Mouse (Mus musculus) adrenal gland, adult 8-10 months (tissue): ENCODE measurements around the gene Dnm3. TPM values are rescaled to one million over a fixed set of nuclear protein-coding genes. Genes with fewer than 3 reads are reported as not detected.

Experiments used
- DNase-seq: peaks from one replicate; pipeline ENCODE4 v3.0.0; 2022
- total RNA-seq, 4 experiments: library from RNA; stranded (reverse); gene quantifications; 2 replicates each; pipeline ENCODE4 v1.2.4; 2022

The Dnm3 gene
- total RNA-seq, 4 experiments from 2014 or later = 13.8 to 48.5 (median 27.9) TPM

DNA sequence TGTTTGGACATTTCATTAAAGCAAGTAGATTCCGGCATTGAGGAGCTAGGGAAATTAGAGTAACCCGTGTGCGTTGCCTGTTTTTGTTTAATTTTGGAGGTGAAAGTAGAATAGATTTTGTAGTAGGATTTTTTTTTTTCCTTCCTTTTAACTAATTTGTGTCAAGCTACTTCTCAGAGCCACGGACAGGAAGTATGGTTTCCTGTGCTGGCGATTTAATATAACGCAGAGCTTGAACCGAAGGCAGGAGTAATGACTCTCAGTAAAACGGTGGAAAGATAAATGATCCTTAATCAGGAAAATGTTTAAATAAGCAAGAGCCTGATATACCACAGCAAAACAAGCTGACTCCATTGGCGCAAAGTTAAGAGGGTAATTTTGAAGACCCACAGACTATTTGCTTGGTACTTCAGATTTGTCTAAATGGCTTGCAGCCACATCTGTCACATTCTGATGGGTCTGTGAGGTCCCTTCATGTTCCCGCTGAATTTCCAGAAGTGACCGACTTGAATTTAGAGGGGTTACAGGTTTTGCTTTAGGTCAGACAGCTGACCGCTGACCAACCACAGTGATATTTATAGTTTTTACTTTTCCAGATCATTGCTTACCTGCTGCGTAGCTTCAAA is 459.7 kb downstream of the Dnm3 start:
- no peak for DNase-seq

DNA sequence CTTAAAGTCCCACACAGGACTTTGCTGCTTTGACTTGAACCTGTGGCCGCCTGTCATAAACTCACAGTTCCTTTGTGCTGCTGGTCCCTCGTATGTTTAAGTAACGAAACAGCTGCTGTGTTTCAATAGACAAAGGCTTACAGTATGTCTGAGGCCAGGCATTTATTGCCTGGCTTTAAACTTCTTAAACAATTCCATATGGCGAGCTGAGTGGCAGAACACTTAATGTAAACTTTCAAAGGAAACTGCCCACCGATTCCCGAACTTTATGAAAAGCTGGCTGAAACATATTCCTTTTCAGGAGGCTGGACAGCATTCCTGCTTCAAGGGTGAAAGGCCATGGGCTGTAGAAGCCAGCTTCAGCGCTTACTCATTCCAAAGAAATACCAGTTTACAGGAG is 460.9 kb downstream of the Dnm3 start:
- no peak for DNase-seq

DNA sequence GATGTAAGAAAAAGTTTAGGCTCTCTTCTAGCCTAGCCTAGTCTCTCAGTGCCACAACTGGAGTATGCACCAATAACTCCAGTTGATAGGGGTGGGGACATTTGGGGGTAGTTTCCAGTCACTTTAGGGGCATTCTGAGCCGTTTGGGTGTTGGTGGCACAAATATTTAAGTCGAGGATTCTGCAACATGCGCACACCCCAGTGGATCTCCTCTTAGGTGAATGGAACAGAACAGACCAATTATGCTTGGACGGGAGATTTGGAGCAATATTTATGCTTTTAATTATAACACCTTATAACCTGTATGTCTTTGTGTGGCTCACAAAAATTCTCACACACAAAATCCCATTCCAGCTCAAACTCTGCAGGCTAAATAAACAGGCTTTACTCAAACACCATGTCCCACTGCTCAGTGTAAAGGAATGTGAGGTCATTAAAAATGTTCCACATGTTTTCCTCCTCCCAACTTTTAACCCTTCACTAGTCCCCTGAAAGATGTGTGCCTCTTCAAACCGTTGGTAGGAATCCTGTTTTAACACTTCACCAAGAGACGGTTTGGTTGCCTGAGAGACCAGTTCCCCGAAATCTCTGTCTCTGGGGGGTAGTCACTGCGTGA is 462.5 kb downstream of the Dnm3 start:
- DNase-seq = no peak

DNA sequence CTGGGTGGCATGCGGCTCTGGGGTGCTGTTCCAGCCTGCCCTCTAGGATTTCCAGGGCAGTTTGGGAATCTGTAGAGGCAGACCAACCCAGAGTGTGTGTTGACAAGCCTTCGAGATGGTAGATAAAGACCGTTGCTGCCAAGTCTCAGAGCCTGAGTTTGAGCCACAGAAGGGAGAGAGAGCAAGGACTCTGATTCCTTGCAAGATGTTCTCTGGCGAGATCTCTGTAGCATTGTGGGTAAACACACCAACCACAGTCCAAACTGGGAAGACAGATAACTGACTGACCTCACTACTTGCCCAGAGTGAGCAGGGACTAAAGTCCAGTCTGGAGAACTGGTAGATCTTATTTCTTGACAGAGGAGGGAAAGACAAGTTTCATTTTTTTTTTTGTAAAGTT is 464.3 kb downstream of the Dnm3 start:
- DNase-seq = no peak

DNA sequence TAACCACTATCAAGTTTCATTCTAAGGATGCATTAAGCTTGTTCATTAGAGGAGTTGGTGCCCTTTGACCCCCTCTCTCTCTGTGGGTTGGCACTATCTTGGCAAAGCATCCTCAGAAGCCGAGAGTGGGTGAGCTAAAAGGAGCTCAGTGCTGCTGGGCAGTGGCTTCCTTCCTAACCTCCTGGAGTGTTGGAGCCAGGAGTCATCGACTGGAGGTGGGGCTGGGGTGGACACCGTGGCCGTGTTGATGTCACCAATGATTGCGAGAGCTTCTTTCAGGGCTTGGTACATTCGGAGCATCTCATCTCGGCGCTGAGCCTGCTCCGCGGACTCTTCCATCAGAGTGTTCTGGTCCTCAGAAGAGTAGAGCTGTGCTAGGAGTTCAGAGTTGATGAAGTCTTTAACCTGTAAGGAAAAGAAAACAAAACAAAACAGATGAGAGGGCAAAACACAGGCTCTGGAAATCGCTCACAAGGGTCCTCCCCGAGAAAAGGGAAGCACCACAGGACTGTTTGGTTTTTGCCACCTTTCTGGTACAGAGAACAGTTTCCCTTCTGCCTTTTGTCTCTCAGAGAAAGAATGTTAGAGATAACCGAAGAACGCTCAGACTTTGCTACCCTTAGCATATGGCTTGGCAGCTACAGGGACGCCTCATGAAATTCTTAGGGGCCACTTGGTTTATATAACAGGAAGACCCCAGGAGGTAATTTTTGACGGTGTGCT is 466.1 kb downstream of the Dnm3 start:
- DNase-seq = no peak

DNA sequence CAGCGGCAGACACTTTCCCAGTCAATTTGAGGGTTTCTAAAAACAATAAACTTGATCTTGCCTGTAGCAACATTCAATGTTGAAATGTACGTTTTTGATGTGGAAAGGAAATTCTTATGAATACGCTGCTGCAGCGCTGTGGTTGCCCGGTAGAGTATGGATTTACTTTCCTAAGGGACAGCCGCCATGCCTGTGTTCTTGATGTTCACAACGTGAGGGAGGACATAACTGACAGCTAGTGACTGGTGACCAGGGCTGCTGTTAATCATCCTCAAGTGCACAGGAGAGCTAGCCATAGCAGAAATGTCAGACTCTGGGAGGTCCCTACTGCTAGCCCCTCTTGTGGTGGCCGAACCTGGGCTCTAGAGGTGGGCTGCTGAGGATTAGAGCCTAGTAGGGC is 468.7 kb downstream of the Dnm3 start:
- no peak for DNase-seq

DNA sequence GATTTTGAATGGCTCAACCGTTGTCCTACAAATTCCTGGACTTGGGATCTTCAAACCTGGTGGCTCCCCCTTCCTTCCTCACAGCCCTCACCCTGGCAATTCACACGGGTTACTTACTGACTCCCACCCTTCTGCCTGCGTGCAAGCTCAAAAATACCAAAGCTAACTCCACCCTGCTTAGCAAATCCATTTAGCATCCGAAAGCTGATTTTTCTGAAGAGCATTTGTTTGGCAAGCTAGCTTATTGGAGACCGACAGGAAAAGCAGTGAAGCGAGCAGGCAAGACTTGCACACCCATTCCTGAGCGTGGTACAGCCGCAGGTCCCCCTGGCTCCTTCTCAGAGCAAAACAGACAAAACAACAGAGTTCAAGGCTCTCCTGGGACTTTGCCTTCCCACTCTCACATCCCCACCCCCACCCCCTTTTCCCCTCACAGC is 469.2 kb downstream of the Dnm3 start:
- DNase-seq = no peak

DNA sequence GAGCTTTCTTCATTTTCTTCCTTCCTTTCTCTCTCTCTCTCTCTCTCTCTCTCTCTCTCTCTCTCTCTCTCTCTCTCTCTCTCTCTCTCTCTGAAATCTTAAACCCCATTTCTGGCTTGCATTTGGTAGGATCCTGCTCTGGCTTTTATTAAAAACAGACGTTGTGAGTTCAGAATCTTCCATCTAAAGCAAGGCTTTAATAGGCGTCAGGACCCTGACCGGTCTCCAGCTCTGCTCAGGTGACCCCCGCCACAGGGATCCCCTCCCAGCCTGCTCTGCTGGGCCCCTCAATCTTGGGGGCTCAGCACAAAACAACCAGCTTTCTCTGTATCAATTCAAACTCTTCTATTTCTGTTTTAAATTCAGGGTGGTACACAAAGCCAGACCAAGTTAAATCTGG is 469.6 kb downstream of the Dnm3 start:
- no peak for DNase-seq

DNA sequence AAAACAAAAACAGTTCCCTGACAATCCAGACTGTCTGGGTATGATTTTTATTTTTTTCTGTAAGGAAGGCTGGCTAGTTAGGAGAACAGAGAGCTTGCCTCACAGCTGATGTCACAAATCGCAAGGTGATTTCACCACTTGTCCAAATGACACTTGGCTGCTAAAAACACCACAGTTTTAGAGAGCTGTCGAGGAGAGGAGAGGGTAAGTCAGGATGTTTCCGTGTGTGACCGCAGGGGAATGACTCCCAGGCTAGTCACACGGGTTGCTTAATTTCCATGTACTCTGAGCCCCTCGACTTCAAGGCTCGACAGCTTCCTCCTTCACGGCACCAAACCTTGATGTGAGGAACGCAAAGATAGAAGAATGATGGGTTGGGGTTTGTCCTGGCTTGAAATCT is 471.7 kb downstream of the Dnm3 start:
- DNase-seq = no peak

DNA sequence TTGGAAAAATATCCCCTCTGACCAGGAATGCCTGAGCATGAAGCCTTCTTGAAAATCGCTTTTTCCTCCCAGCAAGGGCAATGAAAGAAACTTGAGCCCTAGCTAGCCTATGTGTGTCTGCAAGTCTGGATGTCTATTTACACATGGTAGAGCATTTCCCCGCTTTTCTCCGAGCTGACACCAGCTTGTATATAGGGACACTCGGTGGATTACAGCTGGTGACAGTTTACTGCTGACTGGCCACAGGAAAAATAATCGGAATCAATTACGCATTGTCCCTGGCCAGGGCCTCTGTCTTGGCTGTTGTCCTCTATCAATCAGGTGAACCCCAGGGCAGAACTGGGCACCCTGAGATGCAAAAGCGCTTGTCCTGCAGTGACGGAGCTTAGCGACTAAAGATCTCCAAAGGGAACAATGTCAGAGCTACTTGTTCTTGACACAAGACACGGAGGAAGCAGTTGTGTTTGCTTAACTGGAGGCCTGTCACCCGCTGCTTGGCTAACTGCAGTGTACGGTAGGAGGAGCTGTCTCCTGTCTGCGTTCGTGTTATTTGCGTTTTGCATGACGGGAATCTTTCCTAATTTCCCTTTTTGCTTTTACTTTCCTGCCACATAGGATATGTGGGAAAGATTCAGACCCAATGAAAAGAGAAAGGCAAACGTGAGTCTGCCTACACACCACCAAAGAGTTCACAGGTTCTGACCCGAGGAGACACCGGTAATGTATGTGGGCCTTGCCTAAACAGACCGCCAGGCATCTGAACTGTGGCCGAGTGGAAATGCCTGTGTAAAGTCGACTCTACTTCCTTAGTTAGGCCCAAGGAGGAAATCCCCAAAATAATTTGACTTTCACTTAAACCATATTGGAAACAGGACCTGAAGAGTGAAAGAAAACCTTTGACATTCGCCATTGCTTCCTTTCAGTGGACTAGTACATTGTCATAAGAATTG is 472.7 kb downstream of the Dnm3 start:
- peak; percentile 15 for DNase-seq

DNA sequence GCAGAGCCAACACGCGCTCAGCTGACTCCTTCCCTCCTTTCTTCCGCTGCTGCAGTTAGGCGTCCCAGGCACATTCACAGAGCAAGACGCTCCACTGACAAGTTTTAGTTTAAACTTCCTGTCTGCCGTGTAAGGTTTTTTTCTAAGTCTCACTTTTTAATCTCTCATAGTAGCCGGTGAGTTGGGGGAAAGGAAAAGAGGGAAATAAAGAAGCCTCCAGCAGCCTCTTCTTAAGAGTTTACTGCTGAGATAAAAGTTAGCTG is 473.4 kb downstream of the Dnm3 start:
- DNase-seq = no peak

DNA sequence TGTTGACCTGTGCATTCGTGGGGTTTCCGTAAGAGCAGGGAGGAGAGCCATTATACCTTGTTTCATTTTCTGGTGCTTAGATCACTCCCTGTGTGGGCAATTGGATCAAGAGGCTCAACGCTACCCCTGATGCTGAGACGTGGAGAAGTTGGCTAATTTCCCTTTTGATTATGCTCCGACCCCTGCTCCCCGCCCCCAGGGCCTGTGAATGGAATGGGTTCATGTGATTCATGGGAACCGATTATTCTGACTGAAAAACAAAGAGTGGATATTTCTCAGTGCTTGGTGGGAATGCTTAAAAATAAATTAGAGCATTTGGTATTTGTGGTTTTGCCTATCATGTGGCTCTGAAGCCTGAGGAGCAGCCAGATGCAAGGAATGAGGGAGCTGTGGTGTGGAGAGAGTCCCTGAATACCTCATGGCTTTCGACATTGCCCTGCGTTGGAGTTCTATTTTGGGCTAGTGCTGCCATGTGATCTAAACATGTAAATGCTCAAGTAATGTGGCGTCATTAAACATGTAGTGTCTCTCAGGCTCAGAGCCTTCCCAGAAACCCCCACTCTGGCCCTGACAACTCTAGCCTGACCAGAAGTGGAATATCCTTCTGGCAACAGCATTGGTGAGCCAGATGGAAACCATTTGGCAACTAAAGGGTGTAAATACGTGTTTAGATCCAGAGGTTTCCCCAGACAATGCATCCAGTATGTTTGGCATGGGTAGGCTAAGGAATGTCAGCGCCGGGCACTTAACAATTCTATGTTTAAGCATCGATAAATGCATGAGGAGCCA is 473.9 kb downstream of the Dnm3 start:
- DNase-seq = no peak

DNA sequence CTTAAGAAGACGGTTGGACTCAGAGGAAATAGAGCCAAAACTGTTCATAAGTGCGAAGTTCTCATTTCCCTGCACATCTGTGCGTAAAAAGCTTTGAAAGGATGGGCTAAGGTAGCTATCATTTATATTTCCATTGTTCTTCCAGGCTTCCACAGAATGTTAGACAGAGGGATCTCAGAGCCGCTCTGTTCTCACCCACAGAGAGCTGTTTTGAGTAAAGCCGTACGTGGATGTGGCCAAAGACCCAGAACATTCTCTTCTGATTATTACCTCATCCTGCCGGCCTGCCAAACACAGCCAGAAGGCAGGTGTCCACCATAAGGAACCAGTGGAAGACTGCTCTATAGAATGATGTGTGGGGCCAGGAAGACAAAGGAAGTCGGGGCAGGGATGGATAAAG is 476.5 kb downstream of the Dnm3 start:
- DNase-seq = no peak

DNA sequence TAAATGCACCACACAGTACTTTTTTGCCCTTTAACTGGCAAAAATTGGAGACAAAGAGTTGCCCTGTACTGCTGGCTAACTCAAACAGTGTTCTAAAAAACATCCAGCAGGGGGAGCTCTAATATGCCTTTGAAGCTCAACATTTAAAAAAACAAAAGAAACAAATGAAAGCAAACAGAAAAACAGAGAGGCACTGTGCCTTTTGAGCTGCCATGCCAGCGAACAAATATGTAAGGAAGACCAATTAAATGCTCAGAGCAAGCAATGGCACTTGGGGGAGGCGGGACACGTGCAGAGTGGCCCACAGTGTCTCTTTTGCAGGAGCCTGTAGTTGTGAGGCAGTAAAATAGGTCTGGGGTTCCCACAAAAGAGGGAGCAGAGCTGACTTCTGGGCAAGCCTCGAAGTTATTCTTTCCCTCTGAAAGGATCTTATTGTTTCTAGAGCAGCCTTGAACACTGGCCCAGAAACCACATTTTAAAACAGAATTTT is 477.9 kb downstream of the Dnm3 start:
- no peak for DNase-seq

DNA sequence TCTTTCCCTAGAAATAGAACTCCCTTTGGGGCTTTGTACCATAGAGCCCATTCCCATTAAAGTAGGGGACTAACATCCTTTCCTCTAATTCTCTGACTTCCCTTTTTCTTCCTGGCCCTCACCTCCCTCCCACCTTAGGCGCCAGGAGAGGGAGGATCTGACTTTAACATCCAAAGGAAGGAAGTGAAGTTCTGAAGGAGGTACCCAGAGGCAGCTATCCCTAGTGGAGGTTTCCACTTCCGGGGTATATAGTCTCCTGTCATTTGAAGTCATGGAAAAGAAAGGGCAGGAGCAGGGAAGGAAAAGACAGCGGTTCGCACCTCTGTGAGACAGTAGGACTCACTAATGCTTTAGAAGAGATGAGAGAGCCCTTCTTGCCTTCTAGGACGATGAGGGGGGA is 478.5 kb downstream of the Dnm3 start:
- DNase-seq = no peak

DNA sequence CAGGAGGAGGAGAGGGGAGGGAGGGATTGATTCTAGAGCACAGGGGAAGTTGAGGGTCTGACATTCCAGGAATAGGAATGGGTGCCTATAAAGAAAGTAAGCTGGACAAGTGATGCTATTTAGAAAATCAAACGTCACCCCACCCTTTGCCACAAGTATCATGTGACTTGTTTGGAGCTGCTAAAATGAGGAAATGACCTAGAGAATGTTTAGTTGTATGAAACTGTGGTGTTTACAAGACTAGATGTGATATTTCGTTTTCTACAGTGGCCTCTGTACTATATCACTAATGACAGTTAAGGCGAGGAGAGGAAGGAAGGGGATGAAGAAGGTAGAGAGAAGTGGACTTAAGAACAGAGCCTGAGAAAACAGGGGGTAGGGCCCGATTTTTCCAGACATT is 479.1 kb downstream of the Dnm3 start:
- DNase-seq = no peak

DNA sequence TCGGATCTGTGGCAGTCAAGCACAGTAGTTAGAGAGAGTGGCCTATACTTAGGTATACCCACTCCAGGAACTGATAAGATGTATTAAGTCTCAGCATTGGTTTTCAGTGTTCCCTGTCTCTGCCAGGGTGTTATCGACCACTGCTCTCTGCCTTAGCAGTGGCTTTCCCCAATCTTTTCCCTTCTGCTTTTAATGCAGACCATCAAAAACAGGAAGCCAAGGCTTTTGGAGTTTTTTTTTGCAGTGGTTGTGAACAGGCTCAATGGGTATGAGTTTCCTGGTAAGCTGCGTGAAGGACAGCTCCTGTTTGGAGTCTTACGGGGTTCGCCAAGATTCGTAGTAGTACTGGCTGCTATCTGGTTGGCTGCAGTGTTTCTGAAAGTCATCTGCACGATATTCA is 485.4 kb downstream of the Dnm3 start:
- DNase-seq = no peak

DNA sequence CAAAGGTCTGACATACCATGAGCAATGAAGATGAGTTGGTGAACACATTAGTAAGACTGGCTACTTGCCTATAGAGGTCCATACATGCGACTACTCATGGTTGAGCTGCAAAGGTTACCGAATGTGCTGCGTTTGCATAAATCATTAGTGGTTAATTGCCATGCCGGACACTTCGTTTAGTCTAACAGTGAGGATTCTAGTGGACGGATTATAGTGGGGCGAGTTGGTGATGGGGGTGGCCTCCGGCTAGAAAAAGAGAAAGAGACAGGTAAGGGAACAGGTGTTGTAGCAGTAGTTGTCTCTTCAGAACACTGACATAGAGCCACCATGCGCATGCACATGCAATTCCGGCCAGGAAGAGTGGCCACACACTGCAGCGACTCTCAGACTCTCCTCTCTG is 486.0 kb downstream of the Dnm3 start:
- DNase-seq = no peak

DNA sequence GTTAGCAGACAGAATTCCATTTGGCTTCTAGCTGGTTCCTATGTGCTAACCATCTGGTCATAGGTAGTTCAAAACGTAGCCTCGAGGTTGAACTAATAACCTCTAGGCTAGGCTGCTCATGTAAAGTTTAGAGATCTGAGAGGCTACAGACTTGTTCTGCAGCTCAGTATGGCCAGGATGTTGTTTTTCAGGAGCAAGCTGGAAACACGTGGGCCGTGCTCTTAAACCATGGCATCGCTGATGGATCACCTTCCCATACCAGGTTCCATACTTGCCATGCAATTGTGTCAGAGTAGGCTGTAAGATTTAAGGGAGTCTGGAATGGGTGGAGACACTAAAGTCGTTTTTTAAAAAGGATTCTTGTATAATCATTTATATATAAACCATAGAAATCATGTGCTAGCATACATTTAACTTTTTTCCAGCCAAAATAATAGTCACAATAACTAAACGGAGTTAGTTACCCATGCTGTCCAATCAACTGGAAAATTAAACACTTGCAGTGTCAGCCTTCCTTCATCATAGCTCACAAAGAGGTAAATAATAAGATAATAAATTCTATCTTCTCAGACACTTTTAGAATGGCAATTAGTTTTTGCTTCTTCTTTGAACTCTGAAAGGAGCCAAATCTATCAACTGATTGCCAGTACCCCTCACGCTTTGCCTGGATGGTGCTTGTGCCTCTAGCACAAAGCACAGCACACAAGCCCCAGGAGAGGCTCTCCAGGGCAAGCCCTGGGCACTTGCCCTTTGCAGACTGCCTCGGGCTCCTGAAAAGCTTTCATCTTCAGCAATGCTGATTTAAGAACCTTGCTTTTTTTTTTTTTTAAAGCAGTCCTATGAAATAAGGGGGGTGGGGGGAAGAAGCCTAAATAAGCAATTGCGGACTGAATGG is 486.9 kb downstream of the Dnm3 start:
- DNase-seq = no peak

DNA sequence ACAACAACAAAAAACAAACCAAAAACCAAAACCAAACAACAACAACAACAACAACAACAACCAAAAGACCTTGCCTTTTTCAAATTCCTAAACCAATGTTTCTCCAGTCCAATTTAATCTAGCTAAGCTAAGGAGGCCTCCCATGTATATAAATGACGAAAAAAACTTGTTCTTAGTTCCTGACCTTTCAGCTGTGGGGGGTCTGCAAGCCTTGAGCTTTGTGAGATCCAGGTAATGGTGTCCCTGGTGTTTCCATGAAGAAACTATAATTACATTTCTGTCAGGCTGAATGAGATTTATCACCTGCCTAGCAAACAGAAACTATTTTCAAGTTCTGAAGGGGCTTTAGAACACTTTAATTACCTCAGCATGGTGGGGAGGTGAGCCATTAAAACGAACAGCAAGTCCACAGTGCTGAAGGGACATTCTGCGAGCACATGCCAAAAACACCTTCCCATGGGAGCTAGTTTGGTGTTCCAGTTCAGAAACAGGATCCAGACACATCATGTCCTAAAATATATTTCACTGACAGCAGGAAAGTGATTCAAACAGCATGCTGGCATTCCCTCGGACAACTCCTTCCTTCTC is 493.8 kb downstream of the Dnm3 start:
- DNase-seq = no peak

DNA sequence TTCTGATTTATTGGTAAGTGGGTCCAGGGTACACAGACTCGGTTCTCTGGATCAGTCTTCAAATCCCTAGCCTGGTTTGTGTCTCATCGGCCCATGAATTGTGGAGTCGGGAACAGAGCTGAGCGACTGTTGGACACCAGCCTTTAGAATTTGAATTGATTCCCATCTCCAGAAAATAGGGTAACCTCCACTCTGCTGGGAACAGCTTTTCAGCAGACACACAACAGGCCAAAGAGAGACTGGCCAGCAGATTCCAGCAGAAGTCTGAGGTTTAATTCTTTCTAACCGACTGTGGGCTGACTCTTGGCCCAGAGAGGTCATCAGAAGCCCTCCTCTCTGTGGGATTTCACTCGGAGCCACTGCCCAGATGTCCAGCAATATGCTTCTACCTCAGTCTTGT is 494.4 kb downstream of the Dnm3 start:
- no peak for DNase-seq
